Mouse (Mus musculus) stomach, embryonic 16.5 days (tissue): ENCODE measurements around the gene Kmt2b. TPM values are rescaled to one million over a fixed set of nuclear protein-coding genes. Genes with fewer than 3 reads are reported as not detected.
A peak's percentile ranks its signal among the peaks of the same experiment; 100 is the strongest.

Source experiments
- ATAC-seq: fragments of 200-750 bp; cut with Nextera tagmentation; 2 replicates; pipeline ENCODE4 v1.8.0; 2017; ENCODE audit warnings: moderate number of reproducible peaks, moderate TSS enrichment; ENCODE audit not compliant: insufficient read depth, low FRiP score
- H3K27ac ChIP-seq: fragments of 300-500 bp; sonication (generic); 2 replicates; pipeline ENCODE4 v1.5.1; 2014; ENCODE audit warnings: low read length
- H3K27me3 ChIP-seq: fragments of 300-500 bp; sonication (generic); 2 replicates; pipeline ENCODE4 v1.6.1; 2014; ENCODE audit warnings: low read length, control low read depth, mixed read lengths; ENCODE audit not compliant: control insufficient read depth, insufficient read depth
- H3K36me3 ChIP-seq: fragments of 300-500 bp; sonication (generic); 2 replicates; pipeline ENCODE4 v1.6.1; 2014; ENCODE audit warnings: low read length; ENCODE audit not compliant: control insufficient read depth, insufficient read depth
- H3K4me1 ChIP-seq: fragments of 300-500 bp; sonication (generic); 2 replicates; pipeline ENCODE4 v1.6.1; 2014; ENCODE audit warnings: low read length, control low read depth, mixed read lengths; ENCODE audit not compliant: control insufficient read depth, insufficient read depth
- H3K4me2 ChIP-seq: fragments of 300-500 bp; sonication (generic); 2 replicates; pipeline ENCODE4 v1.6.1; 2014; ENCODE audit warnings: low read depth, low read length, mixed read lengths
- H3K4me3 ChIP-seq: fragments of 300-500 bp; sonication (generic); replicated peaks from 2 replicates; pipeline ENCODE4 v1.5.1; 2014; ENCODE audit warnings: mild to moderate bottlenecking, low read length
- H3K9ac ChIP-seq: fragments of 300-500 bp; sonication (generic); 2 replicates; pipeline ENCODE4 v1.6.1; 2014; ENCODE audit warnings: low read length
- H3K9me3 ChIP-seq: fragments of 300-500 bp; sonication (generic); replicated peaks from 2 replicates; pipeline ENCODE4 v1.6.1; 2016; ENCODE audit warnings: low read length, control low read depth; ENCODE audit not compliant: control insufficient read depth
- WGBS: fragments of 180-500 bp; shearing (Covaris S2); extraction: QIAGEN DNeasy Blood & Tissue Kit; methylation state at CpG from one replicate; pipeline ENCODE4 v1.1.7; 2014; 5-methylcytosine and 5-hydroxymethylcytosine counted together
- polyA plus RNA-seq: library from polyadenylated mRNA; unstranded; fragments of >200 nt; fragmentation: Nextera tagmentation; extraction: Ambion mirVana; gene quantifications from 2 replicates; pipeline ENCODE4 v1.2.1, GENCODE M21; 2015

Gene Kmt2b
- polyA plus RNA-seq, 1 experiment from 2014 or later = 7.9 TPM

GRCm38 (mm10) chr7:30534633-30535577 is 53.6 kb downstream of the Kmt2b start, which contains the start of gene Arhgap33:
Arhgap33 (minus strand) TSS chr7:30535060.
- H3K9me3 ChIP-seq = no peaks in the 10 kb centered on the region
- 0 out of 2 replicates have a peak, but pooled peaks cover 4% of the 10 kb centered on the region for H3K36me3 ChIP-seq
- H3K9ac ChIP-seq = peak within 1 kb of the TSS; percentile 80
- WGBS = under 1% methylated on average over 74 of the region's 84 CpGs
- peak within 1 kb of the TSS; percentile 78 for H3K4me3 ChIP-seq
- peaks cover 9% of the 10 kb centered on the region for H3K4me1 ChIP-seq
- H3K27me3 ChIP-seq = no peaks in the 10 kb centered on the region
- peak within 1 kb of the TSS; percentile 73 for H3K4me2 ChIP-seq
- peak within 1 kb of the TSS; percentile 4; the same call in 1 of the 2 replicates for H3K27ac ChIP-seq
- ATAC-seq = peak; percentile 95

- peak overlapping the region; percentile 73 for H3K4me2 ChIP-seq
- no peak overlapping the region for H3K27ac ChIP-seq
- no peaks in the 10 kb centered on the region for H3K27me3 ChIP-seq
- ATAC-seq = peak; percentile 12
- peaks cover 11% of the 10 kb centered on the region; the same call in 1 of the 2 replicates for H3K36me3 ChIP-seq
- H3K9ac ChIP-seq = peak overlapping the region; percentile 80
- peak overlapping the region; percentile 78 for H3K4me3 ChIP-seq
- H3K9me3 ChIP-seq = no peaks in the 10 kb centered on the region
- WGBS = 9% methylated on average over 26 of the region's 26 CpGs
- peaks cover 9% of the 10 kb centered on the region for H3K4me1 ChIP-seq
These were observed 54.4 kb downstream of the Kmt2b start for GRCm38 (mm10) chr7:30533941-30534632.

- ATAC-seq = 0 out of 2 replicates have a peak, but pooled peaks have one; percentile 8
- Histone ChIP-seq H3K4me1 (peaks cover 9% of the 10 kb centered on the region), H3K27ac (no peak overlapping the region), H3K4me3 (no peak overlapping the region), H3K36me3 (peaks cover 11% of the 10 kb centered on the region; the same call in 1 of the 2 replicates), H3K4me2 (0 out of 2 replicates have a peak overlapping the region, but pooled peaks have one; percentile 13), H3K9me3 (no peaks in the 10 kb centered on the region), H3K9ac (no peak overlapping the region), H3K27me3 (no peaks in the 10 kb centered on the region)
- WGBS = 46% methylated on average over 8 of the region's 8 CpGs
These were observed 55.6 kb downstream of the Kmt2b start for GRCm38 (mm10) chr7:30532931-30533330.

GRCm38 (mm10) chr7:30531291-30531815 is 57.2 kb downstream of the Kmt2b start:
- H3K36me3 ChIP-seq = peaks cover 11% of the 10 kb centered on the region; the same call in 1 of the 2 replicates
- no peak overlapping the region for H3K27ac ChIP-seq
- 78% methylated on average over 9 of the region's 9 CpGs for WGBS
- H3K4me2 ChIP-seq = no peak overlapping the region
- H3K4me3 ChIP-seq = no peak overlapping the region
- H3K27me3 ChIP-seq = no peaks in the 10 kb centered on the region
- H3K4me1 ChIP-seq = peaks cover 13% of the 10 kb centered on the region
- ATAC-seq = no peak
- H3K9ac ChIP-seq = peak overlapping the region; percentile 48; the same call in 1 of the 2 replicates
- no peaks in the 10 kb centered on the region for H3K9me3 ChIP-seq

GRCm38 (mm10) chr7:30526981-30527380 is 61.5 kb downstream of the Kmt2b start:
- Histone ChIP-seq H3K9ac (peak overlapping the region; percentile 63; the same call in 1 of the 2 replicates), H3K4me1 (peaks cover 10% of the 10 kb centered on the region), H3K27me3 (no peaks in the 10 kb centered on the region), H3K27ac (no peak overlapping the region), H3K36me3 (peaks cover 11% of the 10 kb centered on the region; the same call in 1 of the 2 replicates), H3K4me3 (no peak overlapping the region), H3K9me3 (no peaks in the 10 kb centered on the region), H3K4me2 (no peak overlapping the region)
- no peak for ATAC-seq
- 82% methylated on average over 14 of the region's 14 CpGs for WGBS

GRCm38 (mm10) chr7:30526399-30526798 is 62.1 kb downstream of the Kmt2b start:
- H3K4me1 ChIP-seq = peaks cover 10% of the 10 kb centered on the region
- no peaks in the 10 kb centered on the region for H3K9me3 ChIP-seq
- no peak overlapping the region for H3K4me3 ChIP-seq
- peak overlapping the region; percentile 63 for H3K9ac ChIP-seq
- peaks cover 11% of the 10 kb centered on the region; the same call in 1 of the 2 replicates for H3K36me3 ChIP-seq
- no peak for ATAC-seq
- peak overlapping the region; percentile 35 for H3K4me2 ChIP-seq
- peak overlapping the region; percentile 15; the same call in 1 of the 2 replicates for H3K27ac ChIP-seq
- WGBS = 34% methylated on average over 17 of the region's 17 CpGs
- no peaks in the 10 kb centered on the region for H3K27me3 ChIP-seq

- no peaks in the 10 kb centered on the region for H3K27me3 ChIP-seq
- H3K9me3 ChIP-seq = no peaks in the 10 kb centered on the region
- peak overlapping the region; percentile 35 for H3K4me2 ChIP-seq
- 27% methylated on average over 10 of the region's 10 CpGs for WGBS
- H3K27ac ChIP-seq = no peak overlapping the region
- ATAC-seq = peak; percentile 24; the same call in 1 of the 2 replicates
- H3K9ac ChIP-seq = peak overlapping the region; percentile 63
- no peak overlapping the region for H3K4me3 ChIP-seq
- peaks cover 10% of the 10 kb centered on the region for H3K4me1 ChIP-seq
- H3K36me3 ChIP-seq = peaks cover 11% of the 10 kb centered on the region; the same call in 1 of the 2 replicates
These were observed 62.6 kb downstream of the Kmt2b start for GRCm38 (mm10) chr7:30525954-30526353.

GRCm38 (mm10) chr7:30524487-30524886 is 64.0 kb downstream of the Kmt2b start:
- Histone ChIP-seq H3K9me3 (no peaks in the 10 kb centered on the region), H3K4me3 (no peak overlapping the region), H3K4me2 (no peak overlapping the region), H3K9ac (no peak overlapping the region), H3K27ac (no peak overlapping the region), H3K4me1 (peaks cover 10% of the 10 kb centered on the region), H3K27me3 (no peaks in the 10 kb centered on the region), H3K36me3 (peaks cover 2% of the 10 kb centered on the region; the same call in 1 of the 2 replicates)
- 90% methylated on average over 6 of the region's 6 CpGs for WGBS
- ATAC-seq = no peak
